Mouse (Mus musculus): ENCODE results near the gene Synj2.

Synj2 gene

GRCm38 (mm10) chr17:5941230-5942043, at the start of gene Synj2:
Synj2 (plus strand) TSS chr17:5941280.
- DNase-seq (ENCODE audit: low spot score) = peak; percentile 65

DNA sequence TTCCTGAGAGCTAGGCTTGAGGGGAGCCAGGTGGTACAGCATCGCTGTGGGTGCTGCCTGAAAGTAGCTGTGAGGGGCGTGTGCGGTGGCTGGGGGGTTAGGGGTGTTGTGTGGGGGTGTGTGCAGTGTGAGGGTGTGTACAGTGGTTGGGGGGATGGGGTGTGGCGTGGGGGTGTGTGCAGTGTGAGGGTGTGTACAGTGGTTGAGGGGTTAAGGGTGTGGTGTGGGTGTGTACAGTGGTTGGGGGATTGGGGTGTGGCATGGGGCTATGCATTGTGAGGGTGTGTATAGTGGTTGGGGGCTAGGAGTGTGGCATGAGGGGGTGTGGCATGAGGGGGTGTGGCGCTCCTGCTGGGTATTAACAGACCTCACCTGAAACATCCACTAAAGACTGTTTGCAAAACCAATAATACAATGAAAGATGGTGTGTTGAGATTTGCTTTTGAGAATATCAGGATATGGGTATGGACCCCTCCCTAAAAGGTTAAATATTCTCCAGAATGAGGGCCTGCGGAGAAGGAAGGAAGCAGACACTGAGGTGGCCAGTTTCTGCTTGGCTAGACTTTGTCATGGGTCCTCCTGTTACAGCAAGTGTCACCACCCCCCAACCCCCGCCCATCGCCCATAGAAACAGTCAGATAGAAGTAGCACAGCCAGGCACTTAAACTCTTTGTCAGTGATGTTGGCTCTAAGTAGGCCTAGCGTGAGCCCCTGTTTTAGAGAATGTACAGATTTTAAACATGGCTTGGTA, 49.0 kb upstream of the Synj2 start:
- DNase-seq (ENCODE audit: low spot score) = no peak

GRCm38 (mm10) chr17:5893092-5893491, 48.0 kb upstream of the Synj2 start:
- DNase-seq (ENCODE audit: low spot score) = peak; percentile 81

GRCm38 (mm10) chr17:5893574-5894148, 47.4 kb upstream of the Synj2 start:
- DNase-seq (ENCODE audit: low spot score) = no peak

- no peak for DNase-seq (ENCODE audit: low spot score)
Observed at GRCm38 (mm10) chr17:5896066-5896465, 45.0 kb upstream of the Synj2 start.

GRCm38 (mm10) chr17:5896607-5897006, 44.5 kb upstream of the Synj2 start:
- no peak for DNase-seq (ENCODE audit: low spot score)

GRCm38 (mm10) chr17:5897326-5898200, 43.5 kb upstream of the Synj2 start:
- no peak for DNase-seq (ENCODE audit: low spot score)

DNA sequence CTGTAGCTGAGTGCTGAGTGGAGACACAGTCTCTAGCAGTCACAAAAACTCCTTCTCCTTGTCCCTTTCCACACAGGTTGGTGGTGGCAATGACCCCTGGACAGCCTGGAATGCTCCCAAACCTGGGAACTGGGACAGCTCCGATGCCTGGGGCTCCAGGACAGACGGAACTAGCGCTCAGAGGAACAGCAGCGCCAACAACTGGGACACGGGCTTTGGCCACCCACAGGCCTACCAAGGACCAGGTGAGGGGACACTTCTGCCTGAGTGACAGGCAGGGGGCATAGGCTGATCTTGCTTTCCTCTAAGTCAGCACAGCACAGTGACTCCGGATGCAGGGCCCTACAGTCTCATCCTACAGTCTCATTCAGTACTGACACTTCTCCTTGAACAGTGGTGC, 41.8 kb upstream of the Synj2 start:
- DNase-seq (ENCODE audit: low spot score) = no peak

- DNase-seq (ENCODE audit: low spot score) = no peak
Observed at GRCm38 (mm10) chr17:5901381-5901780, 39.7 kb upstream of the Synj2 start.

DNA sequence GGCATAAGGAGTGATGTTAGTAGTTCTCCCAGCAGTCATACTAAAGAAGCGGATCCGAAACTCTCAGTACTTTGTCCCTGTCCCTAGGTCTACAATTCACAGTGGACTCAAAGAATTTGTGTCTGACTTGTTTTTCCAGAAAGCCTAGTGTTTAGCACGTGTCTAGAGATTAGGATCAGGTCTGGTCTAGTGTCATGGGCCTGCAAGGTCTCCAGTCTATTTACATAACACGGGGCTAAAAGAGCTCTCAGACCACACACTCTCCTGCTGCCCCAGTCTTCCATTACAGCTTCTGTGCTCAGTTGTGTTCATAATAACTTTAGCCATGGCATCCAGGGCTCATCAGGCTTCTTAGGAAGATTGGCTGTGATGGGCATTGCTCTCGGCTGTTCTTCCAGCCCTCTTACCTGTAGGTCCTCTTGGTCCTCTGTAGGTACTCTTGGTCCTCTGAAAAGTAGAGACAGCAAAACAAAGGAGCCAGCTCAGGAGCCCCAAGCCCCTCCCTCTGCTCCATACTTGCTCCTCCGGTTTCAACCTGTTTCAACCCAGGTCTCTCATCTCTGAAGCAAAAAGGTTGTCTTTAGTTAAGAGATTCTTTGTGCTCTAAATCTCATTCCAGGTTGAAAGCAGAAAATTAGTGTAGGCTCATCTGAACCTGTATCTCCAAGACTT, 37.3 kb upstream of the Synj2 start:
- DNase-seq (ENCODE audit: low spot score) = no peak

GRCm38 (mm10) chr17:5909681-5910080, 31.4 kb upstream of the Synj2 start:
- no peak for DNase-seq (ENCODE audit: low spot score)

- DNase-seq (ENCODE audit: low spot score) = no peak
Observed at GRCm38 (mm10) chr17:5911591-5911990, 29.5 kb upstream of the Synj2 start.

- DNase-seq (ENCODE audit: low spot score) = no peak
Observed at GRCm38 (mm10) chr17:5912797-5913196, 28.3 kb upstream of the Synj2 start.

DNA sequence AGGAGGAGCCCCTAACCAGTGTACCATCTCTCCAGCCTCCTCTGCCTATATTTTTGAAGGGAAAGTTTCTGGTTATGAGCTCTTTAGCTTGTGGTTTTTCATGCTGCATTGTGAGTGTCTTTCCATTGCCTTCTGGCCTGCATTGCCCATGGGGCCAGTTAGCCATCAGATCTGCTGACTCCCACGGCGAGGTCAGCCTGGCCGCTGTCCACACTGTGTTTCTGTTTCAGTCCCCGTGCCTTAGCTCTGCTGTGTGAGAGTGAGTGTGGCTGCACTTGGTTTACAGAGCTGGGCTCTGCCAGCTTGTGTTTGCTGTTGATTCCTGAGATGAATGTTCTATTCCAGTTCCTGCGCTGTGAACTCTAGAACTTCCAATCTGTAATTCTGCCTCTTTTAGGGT, 26.9 kb upstream of the Synj2 start:
- no peak for DNase-seq (ENCODE audit: low spot score)

DNA sequence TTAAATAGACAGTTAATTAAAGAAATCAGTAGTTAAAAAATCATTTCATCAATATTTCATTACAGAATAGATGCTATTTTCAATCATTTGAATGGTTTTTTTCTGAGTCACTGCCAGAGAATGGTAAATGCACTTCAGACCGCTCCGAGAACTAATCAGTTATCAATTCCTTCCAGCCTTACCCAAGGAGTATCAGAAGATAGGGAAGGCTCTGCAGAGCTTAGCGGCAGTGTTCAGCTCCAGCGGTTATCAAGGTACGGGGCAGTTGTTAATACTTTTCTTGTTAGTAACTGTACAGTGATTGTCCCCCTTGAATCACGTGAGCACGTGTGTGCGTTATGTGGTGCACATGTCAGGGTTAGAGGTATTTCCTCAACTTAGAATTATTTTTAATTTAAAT, 19.1 kb upstream of the Synj2 start:
- no peak for DNase-seq (ENCODE audit: low spot score)

- peak; percentile 48 for DNase-seq (ENCODE audit: low spot score)
Observed at GRCm38 (mm10) chr17:5923281-5923680, 17.8 kb upstream of the Synj2 start.

DNA sequence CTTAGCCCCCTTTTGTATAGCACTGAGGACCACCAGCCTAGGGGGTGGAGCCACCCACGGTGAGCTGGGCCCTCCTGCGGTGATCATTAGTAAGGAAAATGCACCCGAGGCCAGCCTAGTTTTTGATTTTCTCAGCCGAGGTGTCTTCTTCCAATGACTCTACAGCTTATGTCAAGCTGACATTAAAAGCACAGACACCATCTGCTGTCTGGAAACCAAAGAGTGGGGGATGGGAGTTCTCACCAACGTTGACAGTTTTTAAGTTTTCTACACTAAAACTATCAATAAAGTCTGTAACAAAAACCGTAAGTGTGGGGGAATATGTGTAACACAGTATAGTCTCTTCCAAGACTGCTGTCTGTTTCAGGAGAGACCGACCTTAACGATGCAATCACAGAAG, 16.8 kb upstream of the Synj2 start:
- no peak for DNase-seq (ENCODE audit: low spot score)

DNA sequence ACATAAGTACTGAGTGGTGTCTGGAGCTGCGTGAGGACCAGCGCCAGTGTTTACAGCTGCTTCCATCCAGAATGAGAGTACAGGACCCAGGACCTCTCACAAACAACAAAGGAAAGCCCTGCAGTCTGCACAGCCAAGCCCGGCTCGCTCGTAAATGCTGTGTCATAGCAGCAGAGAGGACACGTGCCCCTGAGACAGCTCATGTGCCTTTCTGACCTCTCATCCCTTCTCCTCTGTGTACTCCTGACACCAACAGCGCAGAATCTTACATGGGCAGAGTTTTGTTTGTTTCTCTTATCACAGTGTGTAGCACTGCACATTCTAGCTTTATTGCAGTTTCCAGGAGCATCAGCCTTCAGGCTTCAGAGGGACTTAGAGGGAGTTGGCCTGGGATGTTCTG, 14.4 kb upstream of the Synj2 start:
- DNase-seq (ENCODE audit: low spot score) = no peak

- no peak for DNase-seq (ENCODE audit: low spot score)
Observed at GRCm38 (mm10) chr17:5929031-5929430, 12.0 kb upstream of the Synj2 start.

- DNase-seq (ENCODE audit: low spot score) = no peak
Observed at GRCm38 (mm10) chr17:5932161-5932560, 8.9 kb upstream of the Synj2 start.

DNA sequence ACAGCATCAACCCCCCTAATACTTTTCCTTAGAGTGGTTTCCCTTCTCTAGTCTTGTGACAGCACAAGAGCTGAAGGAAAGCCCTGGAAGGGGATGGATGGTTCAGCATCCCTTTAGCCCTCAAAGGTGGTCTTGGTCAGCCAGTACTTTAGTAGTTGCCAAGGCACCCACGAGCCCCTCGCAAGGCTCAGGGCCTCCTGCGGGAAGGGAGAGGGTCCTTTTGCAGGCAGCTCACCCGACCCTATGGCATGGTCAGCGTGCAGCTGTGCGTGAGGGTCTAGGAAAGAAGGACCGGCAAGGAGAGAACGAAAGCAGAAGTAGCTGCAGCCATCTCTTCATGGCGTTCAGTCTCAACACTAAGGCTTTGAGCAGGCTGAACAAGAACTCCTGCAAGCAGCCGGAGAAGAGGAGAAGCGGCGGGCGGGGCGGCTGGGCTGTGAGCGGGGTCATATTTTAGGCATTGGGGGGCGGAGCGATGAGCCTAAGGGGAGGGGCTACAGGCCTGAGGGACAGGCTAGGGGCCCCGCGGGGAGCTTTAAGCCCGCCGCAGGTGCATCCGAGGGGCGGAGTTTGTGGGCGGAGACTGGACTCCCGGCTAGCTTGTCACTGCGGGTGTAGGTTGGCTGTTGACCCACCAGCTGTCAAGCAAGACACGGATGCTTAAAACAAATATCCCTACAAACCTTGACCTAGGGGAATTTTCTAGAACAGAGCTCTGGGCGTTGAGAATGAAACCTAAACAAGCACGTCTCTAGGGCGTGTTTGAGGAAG, 6.3 kb upstream of the Synj2 start:
- peak; percentile 90 for DNase-seq (ENCODE audit: low spot score)

Measured in embryo, embryonic 10 days (tissue).